Mouse (Mus musculus) hematopoietic stem cell, adult 5-6 weeks (primary cell): ENCODE data around the gene Cox6a2. TPM values are rescaled to one million over a fixed set of nuclear protein-coding genes. Genes with fewer than 3 reads are reported as not detected.

Experiments used
- ATAC-seq, 2 experiments: fragments of 125-278 bp in 1 of 2; replicated peaks in 1 of 2; 2 replicates each; pipeline ENCODE4 v1.8.0; 2016 to 2017; ENCODE audit warnings: inconsistent platforms in 2 of 2, mild to moderate bottlenecking in 2 of 2, moderate number of reproducible peaks in 2 of 2, low read depth in 1 of 2, moderate TSS enrichment in 1 of 2; ENCODE audit not compliant: low FRiP score in 2 of 2, poor library complexity in 2 of 2, severe bottlenecking in 2 of 2, insufficient read depth in 1 of 2, low TSS enrichment in 1 of 2
- total RNA-seq: library from RNA; stranded (forward); fragments of 172-1452, 232-1000 nt; gene quantifications from 2 replicates; pipeline ENCODE4 v1.2.3, GENCODE M21; 2017

The Cox6a2 gene
- total RNA-seq, 1 experiment from 2014 or later, result 4.7 TPM

GRCm38 (mm10) chr7:128166391-128166790, 39.8 kb downstream of the Cox6a2 start:
- no peak for ATAC-seq

DNA sequence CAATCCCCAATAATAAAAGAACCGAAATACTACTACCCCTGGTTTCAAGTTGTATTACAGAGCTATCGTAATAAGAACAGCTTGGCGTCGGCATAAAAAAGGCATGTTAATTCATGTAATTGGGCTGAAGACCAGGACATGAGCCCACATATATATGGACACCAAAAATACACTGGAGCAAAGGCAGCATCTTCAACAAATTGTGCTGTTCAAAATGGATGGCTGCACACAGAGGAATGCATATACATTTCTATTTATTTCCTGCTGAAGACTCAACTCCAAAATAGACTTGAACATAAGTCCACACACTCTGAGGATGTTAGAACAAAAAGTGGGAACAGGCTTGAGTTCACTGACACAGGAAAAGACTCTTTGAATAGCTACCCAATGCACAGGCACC, 42.2 kb downstream of the Cox6a2 start:
- no peak for ATAC-seq

DNA sequence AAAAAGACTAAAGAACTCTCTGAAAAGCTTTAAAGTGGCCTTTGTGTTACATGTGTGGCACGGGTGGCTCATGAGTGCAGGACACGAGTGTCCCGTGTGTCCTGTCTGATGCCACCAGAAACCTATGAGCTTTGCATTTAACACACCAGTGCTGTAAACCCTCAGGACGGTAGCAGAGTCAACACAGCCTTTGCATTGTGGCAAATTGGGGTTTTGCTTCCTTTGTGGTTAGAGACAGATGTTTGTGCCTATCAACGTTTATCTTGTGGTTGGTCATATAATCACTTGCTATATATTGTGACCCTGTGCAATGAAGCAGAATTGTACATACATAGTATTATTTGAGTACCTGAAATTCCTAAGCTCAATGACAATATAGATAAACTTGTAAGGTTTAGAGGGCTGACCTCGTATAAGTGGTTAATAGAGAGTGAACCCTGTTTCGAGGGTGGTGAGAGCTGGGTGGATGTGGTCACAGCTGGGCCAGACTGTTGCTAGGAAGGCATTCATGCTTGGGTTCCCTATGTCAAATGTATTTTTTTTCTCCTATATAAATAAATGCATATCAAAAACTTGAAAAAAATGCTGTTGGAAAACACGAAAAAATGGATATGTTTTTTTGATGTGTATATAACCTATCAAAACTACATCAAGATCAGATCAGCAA, 47.4 kb downstream of the Cox6a2 start:
- ATAC-seq, result peak; percentile 48 to 62

Other genes starting within 250 kb of the Cox6a2 start
- gene Fus, start 238.9 kb downstream of the Cox6a2 start, total RNA-seq, result 98.3 and 114 TPM in 2 replicates
- gene Pycard, start 212.5 kb downstream of the Cox6a2 start, total RNA-seq, result 16.9 and 21.1 TPM in 2 replicates
- not detected in 2 replicates for gene Trim72, start 202.4 kb downstream of the Cox6a2 start, total RNA-seq
- 29.7 and 53.4 TPM in 2 replicates for gene Itgam, start 143.7 kb downstream of the Cox6a2 start, total RNA-seq
- gene Gm49368, start 143.7 kb downstream of the Cox6a2 start, total RNA-seq, result 0.56 TPM in 1 of 2 replicates, not detected in the other
- gene Itgax, start 76.8 kb downstream of the Cox6a2 start, total RNA-seq, result 1.3 and 2.4 TPM in 2 replicates
- 0.63 and 0.69 TPM in 2 replicates for gene Itgad, start 52.0 kb downstream of the Cox6a2 start, total RNA-seq
- gene Armc5, start 31.0 kb upstream of the Cox6a2 start, total RNA-seq, result 9.8 and 13.0 TPM in 2 replicates
- 6.1 and 9.9 TPM in 2 replicates for gene 9130023H24Rik, start 31.6 kb upstream of the Cox6a2 start, total RNA-seq
- gene Tgfb1i1, start 40.4 kb upstream of the Cox6a2 start, total RNA-seq, result 0.94 and 1.5 TPM in 2 replicates
- gene Slc5a2, start 59.3 kb upstream of the Cox6a2 start, total RNA-seq, result 0.50 TPM in 1 of 2 replicates, not detected in the other
- 20.9 and 22.7 TPM in 2 replicates for gene BC017158, start 91.8 kb upstream of the Cox6a2 start, total RNA-seq
- gene Rgs10, start 212.4 kb upstream of the Cox6a2 start, total RNA-seq, result 22.0 and 56.0 TPM in 2 replicates